Mouse (Mus musculus) left cerebral cortex, adult 2 months (tissue): ENCODE data around the gene Bcdin3d. TPM values are rescaled to one million over a fixed set of nuclear protein-coding genes. Genes with fewer than 3 reads are reported as not detected.
"Not testable (repeated sequence)": the region's sequence is repeated elsewhere in the genome, so short reads cannot be mapped to it uniquely, and the experiment has no call there.

Experiments used
- DNase-seq, 2 experiments: peaks; one replicate each; pipeline ENCODE4 v3.0.0; 2021 to 2022; ENCODE audit warnings: low spot score in 2 of 2, mixed read lengths in 1 of 2; ENCODE audit errors: extremely low spot score in 1 of 2
- H3K27ac ChIP-seq: fragments of 200-600 bp; 2 replicates; pipeline ENCODE4 v1.8.1; 2022
- H3K4me3 ChIP-seq: fragments of 200-600 bp; 2 replicates; pipeline ENCODE4 v1.8.1; 2022
- CTCF ChIP-seq: fragments of 200-600 bp; IDR thresholded peaks from 2 replicates; pipeline ENCODE4 v1.8.1; 2022; ENCODE audit warnings: antibody characterized with exemption, mild to moderate bottlenecking, moderate library complexity
- intact Hi-C: fragments of 180-260 bp; cut with DNase I; formaldehyde crosslinking; loops from one replicate; pipeline ENCODE4 v1.15.1; 2025
- total RNA-seq, 2 experiments: library from RNA; stranded (reverse); gene quantifications; 2 replicates each; pipeline ENCODE4 v1.2.3; 2021

The Bcdin3d gene
- total RNA-seq, 2 experiments from 2014 or later: 3.7 to 5.4 TPM

DNA sequence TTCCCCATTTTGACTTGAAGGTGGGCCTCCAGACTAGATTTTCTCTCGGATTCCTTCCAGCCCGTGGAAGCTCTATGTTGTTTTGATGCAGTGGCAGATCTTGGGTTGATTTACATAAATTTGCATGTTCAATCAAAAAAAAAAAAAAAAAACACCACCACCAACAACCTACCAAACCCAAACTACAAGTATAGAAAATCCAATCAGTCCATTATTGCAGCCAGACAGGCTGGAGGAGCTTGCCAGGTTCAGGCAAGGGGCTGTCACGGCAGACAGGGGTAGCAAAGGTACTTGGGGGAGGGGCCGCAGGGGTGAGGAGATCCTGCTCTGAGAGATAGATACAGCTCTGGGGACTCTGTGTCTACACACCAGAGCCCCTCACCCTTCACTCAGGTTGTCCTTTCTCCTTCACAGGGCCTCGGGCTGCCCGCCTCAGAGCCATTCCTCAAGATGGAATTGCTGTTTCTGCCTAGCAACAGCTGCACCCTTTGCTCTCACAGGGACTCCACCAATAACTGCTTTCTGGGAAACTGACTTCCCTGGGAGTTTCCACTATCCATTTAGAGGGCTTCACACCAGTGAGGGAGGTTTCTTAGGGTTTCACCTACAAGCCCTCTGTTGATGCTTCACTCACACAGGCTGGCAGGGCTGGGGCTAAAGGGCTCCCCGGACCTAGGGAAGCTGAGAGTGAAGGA, 19.8 kb downstream of the Bcdin3d start:
- Histone ChIP-seq H3K4me3 (no peak overlapping the region), H3K27ac (no peak overlapping the region; the same call in 1 of the 2 replicates)
- no peak for DNase-seq
- intact Hi-C loops: no loop called here
- no peak for TF ChIP-seq CTCF

DNA sequence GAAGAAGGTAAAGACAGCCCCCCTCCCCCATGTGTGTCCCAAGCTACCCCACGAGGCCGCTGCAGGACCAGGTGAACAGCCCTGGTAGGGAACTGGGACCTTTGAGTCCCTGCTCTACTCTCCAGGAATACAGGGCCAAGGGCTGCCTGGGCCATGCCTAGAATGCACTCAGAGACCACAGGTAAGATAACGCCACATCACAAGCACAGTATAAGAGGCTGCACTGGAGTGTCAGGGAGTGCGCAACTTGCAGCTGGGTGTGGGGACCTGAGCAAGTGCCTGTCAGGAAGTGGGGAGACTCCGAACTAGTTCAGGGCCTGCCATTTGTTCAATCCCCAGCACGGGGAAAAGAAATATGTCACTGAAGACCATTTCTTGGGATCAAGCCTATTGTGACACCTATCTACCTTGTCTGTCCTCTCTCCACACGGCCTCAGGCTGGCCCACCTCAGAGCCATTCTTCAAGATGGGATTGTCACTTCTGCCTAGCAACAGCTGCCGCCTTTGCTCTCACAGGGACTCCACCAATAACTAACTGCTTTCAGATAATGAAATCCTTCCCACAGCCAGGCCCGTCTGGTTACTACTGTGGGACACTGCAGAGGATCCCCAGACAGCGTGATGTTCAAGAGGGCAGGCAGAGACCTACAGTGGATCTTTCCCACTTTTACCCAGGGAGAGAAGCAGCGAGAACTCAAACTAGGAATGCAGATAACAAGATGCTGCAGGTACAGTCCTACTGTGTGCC, 21.2 kb downstream of the Bcdin3d start:
- Histone ChIP-seq H3K4me3 (no peak overlapping the region), H3K27ac (no peak overlapping the region)
- TF ChIP-seq CTCF: no peak
- DNase-seq: no peak
- intact Hi-C loops: no loop called here

DNA sequence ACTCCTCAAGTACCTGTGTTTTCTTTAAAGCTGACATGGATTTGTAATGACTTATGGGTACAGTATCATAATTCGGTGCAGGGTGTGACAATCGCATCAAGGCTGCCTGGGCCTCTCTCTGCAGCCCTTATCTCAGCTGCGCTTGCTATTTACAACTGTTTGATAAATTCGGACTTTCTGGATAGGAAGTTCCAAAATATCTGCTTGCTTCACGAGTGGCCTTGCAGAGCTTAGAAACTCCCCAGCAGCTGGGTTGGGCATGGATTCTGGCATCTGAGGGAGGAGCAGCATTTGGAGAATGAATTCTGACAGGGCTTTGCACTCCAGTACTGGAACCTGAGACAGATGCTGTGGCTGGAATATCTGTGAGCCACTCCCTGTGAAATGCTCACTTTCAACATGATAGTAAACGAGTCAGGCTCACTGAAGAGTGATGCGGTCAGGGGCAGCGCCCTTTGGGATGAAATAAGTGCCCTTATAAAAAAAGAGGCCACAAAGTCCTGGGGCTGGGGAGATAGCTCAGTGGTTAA, 24.7 kb downstream of the Bcdin3d start:
- H3K27ac ChIP-seq: peak overlapping the region; percentile 55
- no peak for TF ChIP-seq CTCF

DNA sequence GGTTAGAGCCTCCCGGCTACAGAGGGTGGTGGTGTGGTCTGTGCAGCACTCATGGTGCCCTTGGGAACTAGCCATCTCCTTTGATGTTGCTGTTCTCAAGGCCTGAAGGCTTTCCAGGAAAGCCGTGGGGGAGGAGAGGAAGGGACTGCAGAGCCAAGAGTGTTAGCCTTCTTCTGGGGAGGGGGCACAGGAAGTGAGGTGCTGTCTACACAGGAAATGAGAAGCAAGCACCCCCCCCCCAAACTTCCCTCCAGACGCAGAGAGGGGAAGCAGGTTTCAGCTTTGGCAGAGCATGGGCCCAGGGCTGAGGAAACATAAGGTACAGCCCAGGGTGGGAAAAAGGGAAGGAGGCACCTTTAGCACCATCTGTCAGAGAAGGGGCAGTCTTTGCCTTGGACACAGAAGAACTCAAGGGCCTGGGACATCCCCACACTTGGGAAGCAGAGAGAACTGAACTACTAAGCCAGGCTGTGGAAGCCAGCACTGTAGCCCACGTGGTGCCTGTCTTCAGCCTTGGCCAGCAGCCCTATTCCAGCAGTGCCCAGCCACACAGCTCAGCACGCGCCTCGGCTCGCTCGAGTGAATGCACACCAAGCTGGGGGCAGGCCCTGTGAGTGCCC, 25.3 kb downstream of the Bcdin3d start:
- H3K4me3 ChIP-seq: no peak overlapping the region
- peak overlapping the region; percentile 55 for H3K27ac ChIP-seq
- peak; percentile 53 to 57 for DNase-seq
- intact Hi-C loops: no loop called here
- no peak for TF ChIP-seq CTCF

More for the DNA sequence above, 24.7 kb downstream of the Bcdin3d start:
- H3K4me3 ChIP-seq: no peak overlapping the region
- no peak for DNase-seq
- intact Hi-C loops: no loop called here

DNA sequence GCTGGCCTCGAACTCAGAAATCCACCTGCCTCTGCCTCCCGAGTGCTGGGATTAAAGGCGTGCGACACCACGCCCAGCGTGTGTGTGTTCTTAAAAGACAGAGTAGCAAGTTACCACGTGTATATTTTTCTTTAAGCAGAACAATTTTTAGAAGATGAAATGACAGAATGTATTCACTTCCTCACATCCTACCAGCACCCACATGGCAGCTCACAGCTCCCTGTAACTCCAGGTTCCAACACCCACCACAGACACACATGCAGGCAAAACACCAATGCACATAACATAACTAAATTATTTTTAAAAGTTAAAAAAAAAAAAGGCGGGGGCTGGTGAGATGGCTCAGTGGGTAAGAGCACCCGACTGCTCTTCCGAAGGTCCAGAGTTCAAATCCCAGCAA, 28.4 kb downstream of the Bcdin3d start:
- intact Hi-C loops, DNase-seq, H3K27ac ChIP-seq, H3K4me3 ChIP-seq: not testable (repeated sequence)

DNA sequence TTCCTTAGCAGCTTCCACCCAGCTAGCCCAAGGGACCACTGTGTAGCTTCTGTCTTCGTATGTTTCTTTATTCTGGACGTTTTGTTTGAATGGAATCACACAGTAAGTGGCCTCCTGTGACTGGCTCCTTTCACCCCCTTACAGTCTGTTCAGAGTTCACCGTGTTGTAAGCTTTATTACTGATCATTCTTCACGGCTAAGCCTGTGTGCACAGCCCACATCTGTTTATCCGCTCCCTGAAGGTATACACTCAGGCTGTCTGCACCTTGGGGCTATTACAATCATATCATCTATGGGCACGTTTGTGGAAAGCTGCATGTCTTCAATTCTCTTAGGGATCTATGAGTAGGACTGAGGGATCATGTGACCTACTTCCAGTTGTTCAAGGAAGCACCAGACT, 29.0 kb downstream of the Bcdin3d start:
- TF ChIP-seq CTCF: no peak
- DNase-seq: no peak
- no peak overlapping the region for H3K4me3 ChIP-seq
- no peak overlapping the region for H3K27ac ChIP-seq
- intact Hi-C loops: no loop called here

DNA sequence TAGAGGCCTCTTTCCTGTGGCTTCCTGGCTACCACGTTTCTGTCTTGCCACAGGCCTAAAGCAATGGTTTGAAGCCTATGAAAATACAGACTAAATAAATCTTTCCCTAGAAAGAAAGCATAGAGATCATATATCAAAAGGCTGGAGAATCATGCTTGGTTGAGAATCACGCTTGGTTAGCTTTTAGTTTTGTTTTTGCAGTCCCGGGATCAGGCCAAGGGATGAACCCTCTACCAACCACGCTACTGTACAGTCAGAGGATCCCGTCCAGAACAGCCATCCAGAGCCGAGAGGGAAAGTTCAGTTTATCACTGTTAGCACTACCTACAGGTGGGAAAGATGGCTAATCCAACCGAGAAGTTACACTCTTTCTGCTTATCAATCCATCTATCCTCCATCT, 32.2 kb downstream of the Bcdin3d start:
- intact Hi-C loops: loop anchor here (2.0 kb wide), 1 partner anchor 16 kb away; no protein-coding TSS in a partner anchor
- no peak for TF ChIP-seq CTCF
- H3K4me3 ChIP-seq: no peak overlapping the region
- no peak for DNase-seq
- no peak overlapping the region for H3K27ac ChIP-seq

DNA sequence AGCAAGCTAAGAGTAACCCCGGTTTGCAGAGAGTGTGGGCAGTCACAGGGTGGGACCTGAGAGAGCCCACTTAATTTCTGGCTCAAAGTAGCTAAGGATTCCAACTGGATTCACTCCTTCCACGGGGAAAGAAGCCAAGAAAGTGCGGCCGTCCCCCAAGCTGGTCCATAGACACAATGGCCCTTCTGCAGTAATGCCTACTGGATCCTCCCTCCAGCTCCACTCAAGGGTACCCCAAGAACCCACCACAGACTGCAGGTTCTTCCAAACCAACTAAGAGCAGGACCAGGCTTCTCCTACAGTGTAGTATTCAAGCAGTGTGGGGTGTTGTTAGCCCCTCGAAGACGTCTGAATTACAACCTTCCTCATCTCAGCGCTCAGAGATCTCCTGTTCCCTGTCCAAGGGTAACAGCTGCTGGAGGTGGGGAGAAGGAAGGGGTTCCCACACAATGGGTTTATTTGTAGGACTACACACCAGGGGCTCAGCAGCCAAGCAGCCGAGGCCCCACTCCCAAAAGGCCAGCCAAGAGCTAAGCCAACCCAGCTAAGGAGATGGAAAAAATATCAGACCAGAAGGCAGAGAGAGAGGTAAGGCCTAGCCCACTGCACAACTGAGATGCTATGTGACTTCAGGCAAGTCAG, 33.6 kb downstream of the Bcdin3d start:
- DNase-seq: no peak
- H3K4me3 ChIP-seq: no peak overlapping the region
- TF ChIP-seq CTCF: no peak
- H3K27ac ChIP-seq: no peak overlapping the region
- intact Hi-C loops: no loop called here

DNA sequence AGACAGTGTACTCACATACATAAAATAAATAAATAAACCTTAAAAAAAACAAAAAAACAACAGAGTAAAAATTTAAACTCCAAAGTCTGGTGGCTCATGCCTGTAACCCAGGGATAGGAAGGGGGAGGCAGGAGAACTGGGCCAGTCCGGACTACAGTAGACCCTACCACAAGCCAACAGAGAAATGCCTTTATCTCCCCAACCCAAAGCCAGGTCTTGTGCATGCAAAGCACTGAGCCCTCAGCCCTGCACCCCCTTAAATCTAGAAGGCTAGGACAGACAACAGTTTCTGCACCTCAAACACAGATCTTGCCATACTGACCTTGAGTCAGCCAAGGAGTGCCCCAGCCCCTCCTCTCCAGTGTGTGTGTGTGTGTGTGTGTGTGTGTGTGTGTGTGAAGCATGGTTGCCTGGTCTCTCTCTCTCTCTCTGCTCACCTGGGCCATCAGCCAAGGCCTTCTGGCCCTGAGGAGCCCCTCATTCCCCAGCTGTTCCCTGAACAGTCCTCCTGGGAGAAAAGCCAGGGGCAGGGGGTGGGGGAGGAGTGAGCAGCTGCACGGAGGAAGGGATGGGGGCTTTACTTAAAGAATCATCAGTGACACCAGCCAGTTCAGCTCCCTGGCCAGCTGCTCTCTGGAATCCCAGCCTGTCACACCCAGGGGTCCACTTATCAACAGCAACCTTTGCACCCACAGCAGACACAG, 34.3 kb downstream of the Bcdin3d start:
- DNase-seq: no peak
- no peak overlapping the region for H3K27ac ChIP-seq
- no peak for TF ChIP-seq CTCF
- intact Hi-C loops: no loop called here
- H3K4me3 ChIP-seq: no peak overlapping the region

DNA sequence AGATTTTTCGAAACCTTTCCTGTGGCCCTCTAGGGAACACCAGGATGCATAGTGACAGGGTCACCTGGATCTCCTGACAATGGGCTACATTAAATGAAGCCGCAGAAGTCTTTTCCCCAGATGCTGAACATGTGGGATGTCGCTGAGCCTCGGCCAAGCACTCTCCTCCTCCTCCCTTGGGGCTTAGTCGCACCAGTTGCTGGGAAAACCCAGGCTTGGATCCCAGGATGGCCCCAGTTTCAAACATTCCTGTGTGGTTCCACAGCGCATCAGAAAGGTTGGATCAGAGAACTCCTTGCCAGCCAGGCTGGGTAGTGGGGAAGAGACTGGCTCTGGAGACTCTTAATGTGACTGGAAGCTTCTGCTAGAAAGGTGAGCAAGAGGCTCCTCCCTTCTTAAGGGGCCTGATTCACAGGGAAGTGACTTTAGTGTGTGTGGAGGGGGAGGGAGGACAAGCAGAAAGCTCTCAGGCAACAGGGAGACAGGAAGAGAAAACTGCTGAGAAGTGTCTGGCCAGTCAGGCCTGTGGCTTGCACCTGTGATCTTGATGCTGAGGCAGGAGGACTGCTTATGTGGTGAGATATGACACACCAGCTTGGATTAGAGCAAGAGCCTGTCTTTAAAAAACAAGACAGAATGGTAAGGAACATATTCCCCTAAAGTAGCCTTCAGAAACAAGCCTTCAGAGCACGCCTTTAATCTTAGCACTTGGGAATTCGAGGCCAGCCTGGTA, 35.4 kb downstream of the Bcdin3d start:
- no peak for DNase-seq
- Histone ChIP-seq H3K4me3 (no peak overlapping the region), H3K27ac (no peak overlapping the region)
- intact Hi-C loops: no loop called here
- TF ChIP-seq CTCF: no peak

DNA sequence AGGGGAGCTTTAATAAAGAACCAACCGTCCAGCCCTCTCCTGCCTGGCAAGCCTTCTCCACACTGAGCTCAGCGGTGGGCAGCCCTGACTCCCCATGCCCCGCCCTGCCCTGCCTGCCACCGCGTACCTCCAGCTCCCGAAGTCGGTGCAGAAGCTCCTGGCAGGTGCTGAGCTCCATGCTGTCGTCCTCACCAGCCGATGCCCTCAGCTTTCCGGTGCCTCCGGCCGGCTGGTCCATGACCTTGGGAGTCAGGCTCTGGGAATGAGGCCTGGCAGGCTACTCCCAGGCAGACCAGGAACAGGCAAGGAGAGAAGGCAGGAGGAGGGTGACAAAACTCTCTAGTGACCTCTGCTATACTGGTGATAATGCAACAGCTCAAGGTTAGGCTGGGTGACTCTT, 40.6 kb downstream of the Bcdin3d start:
- Histone ChIP-seq H3K27ac (no peak overlapping the region), H3K4me3 (no peak overlapping the region)
- no peak for TF ChIP-seq CTCF
- no peak for DNase-seq
- intact Hi-C loops: no loop called here
